Mouse (Mus musculus) cerebellum, adult 11 months (tissue): ENCODE data around the gene Slc25a43.
"Not testable (repeated sequence)": the region's sequence is repeated elsewhere in the genome, so short reads cannot be mapped to it uniquely, and the experiment has no call there.

Source experiments
- DNase-seq: peaks from one replicate; pipeline ENCODE4 v3.0.0; 2022

The Slc25a43 gene

GRCm38 (mm10) chrX:36794571-36794970 lies 51.1 kb downstream of the Slc25a43 start:
- DNase-seq = no peak

GRCm38 (mm10) chrX:36795424-36796162 lies 52.1 kb downstream of the Slc25a43 start, which contains the start of gene Slc25a5:
Gene Slc25a5 (plus strand): TSS chrX:36795651.
- peak; percentile 83 for DNase-seq

GRCm38 (mm10) chrX:36796163-36796581 lies 52.7 kb downstream of the Slc25a43 start:
- DNase-seq = peak; percentile 82

- not testable (repeated sequence) for DNase-seq
These were observed 53.3 kb downstream of the Slc25a43 start for GRCm38 (mm10) chrX:36796734-36797133.

GRCm38 (mm10) chrX:36799131-36799879 lies 55.8 kb downstream of the Slc25a43 start:
- DNase-seq = no peak

GRCm38 (mm10) chrX:36803189-36803588 lies 59.7 kb downstream of the Slc25a43 start:
- no peak for DNase-seq

- no peak for DNase-seq
These were observed 60.7 kb downstream of the Slc25a43 start for GRCm38 (mm10) chrX:36804196-36804595.

- DNase-seq = no peak
These were observed 62.2 kb downstream of the Slc25a43 start for GRCm38 (mm10) chrX:36805466-36806235.

- DNase-seq = peak; percentile 87
These were observed 64.2 kb downstream of the Slc25a43 start for GRCm38 (mm10) chrX:36807360-36808317.

GRCm38 (mm10) chrX:36808318-36808683 lies 64.8 kb downstream of the Slc25a43 start:
- DNase-seq = no peak

- no peak for DNase-seq
These were observed 67.9 kb downstream of the Slc25a43 start for GRCm38 (mm10) chrX:36811377-36811776.

- no peak for DNase-seq
These were observed 70.8 kb downstream of the Slc25a43 start for GRCm38 (mm10) chrX:36814161-36814836.

- DNase-seq = no peak
These were observed 71.6 kb downstream of the Slc25a43 start for GRCm38 (mm10) chrX:36815022-36815421.

GRCm38 (mm10) chrX:36815439-36815838 lies 72.0 kb downstream of the Slc25a43 start:
- no peak for DNase-seq

- DNase-seq = no peak
These were observed 73.0 kb downstream of the Slc25a43 start for GRCm38 (mm10) chrX:36816368-36816899.

- no peak for DNase-seq
These were observed 73.5 kb downstream of the Slc25a43 start for GRCm38 (mm10) chrX:36816953-36817441.

- DNase-seq = no peak
These were observed 76.1 kb downstream of the Slc25a43 start for GRCm38 (mm10) chrX:36819575-36819974.

- no peak for DNase-seq
These were observed 76.7 kb downstream of the Slc25a43 start for GRCm38 (mm10) chrX:36820201-36820600.

- no peak for DNase-seq
These were observed 80.7 kb downstream of the Slc25a43 start for GRCm38 (mm10) chrX:36823932-36824711.

GRCm38 (mm10) chrX:36825032-36825431 lies 81.6 kb downstream of the Slc25a43 start:
- DNase-seq = no peak
